In the genomic region with DNA sequence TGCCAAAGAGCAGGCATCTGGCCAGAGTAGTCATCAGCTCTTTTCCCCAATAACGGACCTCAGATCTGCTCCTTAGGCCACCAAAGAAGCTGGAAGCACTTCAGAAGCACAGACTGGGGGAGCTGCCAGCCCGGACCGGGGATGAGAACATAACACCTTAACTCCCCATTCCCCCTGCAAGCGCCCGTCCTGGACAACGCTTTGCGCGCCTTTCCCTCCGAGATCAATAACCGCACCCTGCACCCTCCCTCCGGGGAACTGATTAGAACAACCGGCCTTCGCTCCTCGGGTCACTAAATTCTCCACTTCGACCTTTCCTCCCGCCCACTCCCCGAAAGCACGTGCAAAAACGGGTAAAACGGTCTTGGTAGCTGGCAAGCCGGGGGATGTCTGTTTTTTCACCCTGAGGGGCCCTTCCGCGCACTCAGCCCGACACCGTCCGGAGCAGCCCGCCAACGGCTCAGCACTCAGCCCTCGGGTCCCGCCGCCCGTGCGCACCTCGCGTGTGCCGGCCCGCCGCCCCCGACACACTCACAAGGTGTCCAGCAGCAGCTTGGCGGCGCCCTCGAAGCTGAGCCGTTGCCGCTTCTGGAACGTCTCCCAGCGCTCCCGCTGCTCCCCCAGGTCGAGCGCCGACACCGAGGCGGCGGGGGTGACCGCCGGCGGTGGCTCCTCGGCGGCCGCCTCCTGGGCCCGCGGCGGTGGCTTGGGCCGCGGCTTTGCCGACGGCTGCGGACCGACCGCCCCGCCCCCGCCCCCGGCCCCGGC, we compare ENCODE assay signal across 8 mouse cellular contexts. TPM values are rescaled to one million over a fixed set of nuclear protein-coding genes. Genes with fewer than 3 reads are reported as not detected.
DNase-seq lines count a peak whose midpoint lies in the region; ATAC-seq lines count a peak whose summit lies in the region.

No protein-coding gene starts in this region.

- WGBS in hindbrain, embryonic 12.5 days = under 1% methylated on average over 59 of the region's 73 CpGs

- peak overlapping the region; percentile 87 for H3K4me3 ChIP-seq in hindbrain, embryonic 12.5 days
- H3K4me3 ChIP-seq in megakaryocyte, embryonic 14.5 days (replicated peaks) = peak overlapping the region; percentile 96

- ATAC-seq in hindbrain, embryonic 12.5 days (ENCODE audit: low FRiP score) = peak; percentile 87

- H3K4me1 ChIP-seq in hindbrain, embryonic 12.5 days = peaks cover 4% of the 10 kb centered on the region
- H3K4me1 ChIP-seq in megakaryocyte, embryonic 14.5 days = peaks cover 27% of the 10 kb centered on the region

- peak; percentile 77 for DNase-seq in R1 (ENCODE audit: low read depth, low spot score)
- peak; percentile 76 for DNase-seq in cerebellum, postnatal 10 days
- DNase-seq in frontal cortex, postnatal 25 days (ENCODE audit: low spot score in 2 of 2) = peak; percentile 29 to 41
- DNase-seq in left cerebral cortex, postnatal 25 days (ENCODE audit: low spot score in 2 of 2) = peak; percentile 43 to 53
- peak; percentile 58 for DNase-seq in right cerebral cortex, postnatal 14 days
- peak; percentile 61 to 63 for DNase-seq in urinary bladder, postnatal 4 days (ENCODE audit: low spot score in 2 of 2)

- H3K9ac ChIP-seq in hindbrain, embryonic 12.5 days = peak overlapping the region; percentile 94

- no peaks in the 10 kb centered on the region for H3K9me3 ChIP-seq in hindbrain, embryonic 12.5 days (replicated peaks)
- no peaks in the 10 kb centered on the region for H3K9me3 ChIP-seq in megakaryocyte, embryonic 14.5 days

- intact Hi-C loops in left cerebral cortex, postnatal 25 days (cut with DNase I) = loop anchor here (1.0 to 5.0 kb wide), 2 partner anchors 12 to 81 kb away; partner anchors contain the start of genes Ncor1 and Pigl

- peaks cover 5% of the 10 kb centered on the region for H3K36me3 ChIP-seq in hindbrain, embryonic 12.5 days
- peaks cover 7% of the 10 kb centered on the region for H3K36me3 ChIP-seq in megakaryocyte, embryonic 14.5 days (replicated peaks; ENCODE audit: low read length)

- H3K4me2 ChIP-seq in hindbrain, embryonic 12.5 days (replicated peaks) = peak overlapping the region; percentile 76

- no peaks in the 10 kb centered on the region for H3K27me3 ChIP-seq in hindbrain, embryonic 12.5 days
- H3K27me3 ChIP-seq in megakaryocyte, embryonic 14.5 days (replicated peaks) = peaks cover 26% of the 10 kb centered on the region

- peak overlapping the region; percentile 69 for H3K27ac ChIP-seq in hindbrain, embryonic 12.5 days

RNA-seq across cellular contexts. Expression of gene Cenpv, which starts 0.6 kb away (rescaled TPM):
- 47.2 and 51.6 TPM in 2 replicates for polyA plus RNA-seq in hindbrain, embryonic 12.5 days (2016; fragmentation: Nextera tagmentation; extraction: Ambion mirVana)
- total RNA-seq in left cerebral cortex, postnatal 25 days (2021) = 10 to 100 TPM; 41.4 to 44.3 TPM
- polyA plus RNA-seq in megakaryocyte, embryonic 14.5 days (2012; ENCODE audit: insufficient read depth, low replicate concordance) = 10.8 and 13.9 TPM in 2 replicates

RNA-seq across cellular contexts. Expression of gene Ubb, which starts 12.5 kb away (rescaled TPM):
- 3,674 and 3,736 TPM in 2 replicates for polyA plus RNA-seq in hindbrain, embryonic 12.5 days (2016; fragmentation: Nextera tagmentation; extraction: Ambion mirVana)
- total RNA-seq in left cerebral cortex, postnatal 25 days (2021) = 1,000 to 10,000 TPM; 1,728 to 1,830 TPM
- polyA plus RNA-seq in megakaryocyte, embryonic 14.5 days (2012; ENCODE audit: insufficient read depth, low replicate concordance) = 1,084 and 1,175 TPM in 2 replicates

RNA-seq across cellular contexts. Expression of gene Trpv2, which starts 35.8 kb away (rescaled TPM):
- 10.8 and 14.3 TPM in 2 replicates for polyA plus RNA-seq in hindbrain, embryonic 12.5 days (2016; fragmentation: Nextera tagmentation; extraction: Ambion mirVana)
- 10 to 100 TPM; 16.6 to 18.7 TPM for total RNA-seq in left cerebral cortex, postnatal 25 days (2021)
- 11.2 and 11.9 TPM in 2 replicates for polyA plus RNA-seq in megakaryocyte, embryonic 14.5 days (2012; ENCODE audit: insufficient read depth, low replicate concordance)

Comparison
In these comparisons a context has a peak if more than half of its experiments do, and no peak if none do; other contexts are left out.
1. Peak in every context shown above with its lines: DNase-seq, ATAC-seq, H3K4me3 ChIP-seq and H3K27ac ChIP-seq.